Mouse (Mus musculus) heart, adult 2 months (tissue): ENCODE results near the gene Gm20388.

Source experiments
- CTCF ChIP-seq: fragments of 200-600 bp; IDR thresholded peaks from 2 replicates; pipeline ENCODE4 v1.8.1; 2022; ENCODE audit warnings: antibody characterized with exemption, mild to moderate bottlenecking, moderate library complexity
- EP300 ChIP-seq: fragments of 200-500 bp; IDR thresholded peaks from 2 replicates; pipeline ENCODE4 v1.6.1; 2011; ENCODE audit warnings: low read depth, low read length, control low read depth; ENCODE audit not compliant: insufficient read depth

DNA sequence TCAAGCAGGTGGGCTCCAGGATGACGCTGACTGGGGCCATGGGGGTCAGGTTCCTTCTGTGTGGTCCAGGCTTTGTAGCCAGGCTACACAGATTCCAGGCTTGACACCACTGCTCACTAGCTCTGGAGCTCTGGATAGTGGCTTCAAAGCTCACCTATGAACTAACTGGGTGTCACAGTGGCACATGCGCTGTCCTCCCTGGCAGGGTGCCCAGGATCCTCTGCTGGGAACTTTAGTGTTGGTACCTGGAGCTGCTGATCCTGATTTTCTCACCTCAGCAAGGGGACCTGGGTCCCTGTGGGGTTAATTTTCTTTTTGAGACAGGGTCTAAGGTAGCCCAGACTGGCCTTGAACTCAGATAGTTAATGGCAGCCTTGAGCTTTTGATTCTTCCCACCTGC, 490.6 kb downstream of the Gm20388 start:
- no peak for TF ChIP-seq CTCF
- TF ChIP-seq EP300, result no peak
